Mouse (Mus musculus) bone marrow macrophage, adult 2 months (primary cell): ENCODE measurements around the gene Dusp16. TPM values are rescaled to one million over a fixed set of nuclear protein-coding genes. Genes with fewer than 3 reads are reported as not detected.
A peak's percentile ranks its signal among the peaks of the same experiment; 100 is the strongest.

Source experiments
- H3K27ac ChIP-seq: 2 replicates; pipeline ENCODE4 v1.5.1; 2012; ENCODE audit warnings: low read depth, low read length; ENCODE audit not compliant: insufficient read depth
- H3K4me1 ChIP-seq: 2 replicates; pipeline ENCODE4 v1.6.1; 2012; ENCODE audit warnings: low read length; ENCODE audit not compliant: control insufficient read depth, insufficient read depth
- H3K4me3 ChIP-seq: 2 replicates; pipeline ENCODE4 v1.5.1; 2012; ENCODE audit warnings: mild to moderate bottlenecking, low read length, moderate library complexity; ENCODE audit not compliant: insufficient read depth
- CTCF ChIP-seq: IDR thresholded peaks from 2 replicates; pipeline ENCODE4 v1.5.1; 2012; ENCODE audit warnings: low read depth, mild to moderate bottlenecking, low read length, moderate library complexity
- POLR2A ChIP-seq: IDR thresholded peaks from 2 replicates; pipeline ENCODE4 v1.6.1; 2012; ENCODE audit warnings: mild to moderate bottlenecking, low read depth, low read length, borderline replicate concordance
- polyA plus RNA-seq: library from polyadenylated mRNA; stranded (reverse); fragments of >200 nt; gene quantifications from 2 replicates; pipeline ENCODE4 v1.2.4, GENCODE M21; 2012; ENCODE audit not compliant: missing spikeins, insufficient read depth, insufficient read length

Dusp16 gene
- polyA plus RNA-seq, 1 experiment: 6.9 TPM

DNA sequence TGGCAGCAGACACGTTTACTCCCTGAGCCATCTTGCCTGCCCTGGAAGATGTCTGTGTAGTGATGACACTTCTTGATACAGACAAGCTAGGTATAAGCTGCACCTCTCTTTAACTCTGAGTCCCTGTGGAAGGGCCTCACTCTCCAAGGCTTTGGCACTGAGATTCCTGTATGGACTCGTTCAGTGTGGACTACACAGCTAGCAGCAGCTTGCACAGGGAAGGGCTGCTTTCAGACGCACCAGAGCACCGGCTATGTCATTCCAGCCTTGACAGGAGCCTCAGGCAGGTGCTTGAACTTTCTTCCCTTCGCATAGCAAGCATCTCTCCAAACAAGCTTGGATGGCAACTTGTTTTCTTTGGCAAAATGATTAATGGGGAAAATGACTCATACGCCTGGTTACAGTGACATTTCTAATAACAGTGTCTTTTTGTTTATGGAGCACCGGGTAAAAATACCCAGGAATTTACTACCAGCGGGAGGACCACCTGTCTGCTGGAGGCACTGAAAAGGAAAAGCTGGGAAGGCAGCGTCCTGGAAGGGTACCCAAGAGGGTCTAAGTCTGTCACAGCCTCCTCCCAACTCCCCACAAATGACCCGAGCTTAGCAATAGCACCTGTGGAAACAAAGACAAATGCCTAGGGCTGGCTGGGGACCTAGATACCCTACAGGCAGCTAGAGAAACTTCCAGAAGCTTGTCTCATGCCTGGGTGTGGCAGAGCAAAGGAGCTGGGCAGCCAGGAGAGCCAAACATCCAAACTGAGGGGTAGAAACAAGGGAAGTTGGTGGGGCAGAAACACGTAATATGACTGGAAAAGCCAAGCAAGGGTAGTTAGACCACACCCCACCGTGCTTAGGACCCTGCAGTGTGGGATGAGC lies 24.9 kb upstream of the Dusp16 start:
- TF ChIP-seq CTCF (no peak), POLR2A (no peak)
- Histone ChIP-seq H3K4me1 (no peaks in the 10 kb centered on the region), H3K4me3 (no peak overlapping the region), H3K27ac (no peak overlapping the region)

DNA sequence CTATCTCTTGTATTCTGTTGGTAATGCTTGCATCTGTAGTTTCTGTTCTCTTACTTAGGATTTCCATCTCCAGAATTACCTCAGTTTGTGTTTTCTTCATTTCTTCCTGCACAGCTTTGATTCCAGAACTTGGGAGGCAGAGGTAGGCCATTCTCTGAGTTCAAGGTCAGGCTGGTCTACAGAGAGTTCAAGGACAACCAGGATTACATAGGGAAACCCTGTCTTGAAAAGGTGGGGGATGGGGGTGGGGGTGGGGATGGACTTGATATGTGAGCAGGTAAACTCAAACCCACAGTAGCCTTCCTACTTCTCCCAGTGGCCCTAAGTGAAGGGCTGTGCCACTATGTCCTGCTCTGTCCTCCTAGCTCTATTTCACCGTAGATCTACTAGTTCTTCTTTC lies 20.6 kb upstream of the Dusp16 start:
- Histone ChIP-seq H3K27ac (no peak overlapping the region), H3K4me3 (no peak overlapping the region)

DNA sequence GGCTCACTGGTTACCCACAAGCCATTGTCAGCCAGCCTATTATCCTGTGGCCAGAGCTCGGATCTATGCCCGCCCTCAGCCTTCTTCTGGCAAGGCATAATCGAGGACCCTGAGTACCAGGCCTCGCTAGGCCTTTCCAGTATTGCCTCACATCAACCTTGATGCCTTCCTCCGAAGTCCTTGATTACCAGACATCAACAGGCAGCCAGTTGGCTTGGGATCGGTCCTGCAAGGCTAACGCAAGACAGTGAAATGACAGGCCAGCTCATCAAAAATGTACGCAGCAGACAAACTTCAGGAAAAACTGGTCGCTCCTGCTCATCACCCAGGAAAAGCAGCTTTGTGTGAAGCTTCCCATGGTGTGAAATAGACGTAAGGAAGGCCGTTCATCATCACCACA lies 15.4 kb upstream of the Dusp16 start:
- Histone ChIP-seq H3K27ac (no peak overlapping the region), H3K4me1 (peaks cover 10% of the 10 kb centered on the region), H3K4me3 (no peak overlapping the region)
- TF ChIP-seq CTCF: no peak
- no peak for TF ChIP-seq POLR2A

More for the DNA sequence above, 20.6 kb upstream of the Dusp16 start:
- no peaks in the 10 kb centered on the region for H3K4me1 ChIP-seq
- TF ChIP-seq POLR2A: no peak
- no peak for TF ChIP-seq CTCF

DNA sequence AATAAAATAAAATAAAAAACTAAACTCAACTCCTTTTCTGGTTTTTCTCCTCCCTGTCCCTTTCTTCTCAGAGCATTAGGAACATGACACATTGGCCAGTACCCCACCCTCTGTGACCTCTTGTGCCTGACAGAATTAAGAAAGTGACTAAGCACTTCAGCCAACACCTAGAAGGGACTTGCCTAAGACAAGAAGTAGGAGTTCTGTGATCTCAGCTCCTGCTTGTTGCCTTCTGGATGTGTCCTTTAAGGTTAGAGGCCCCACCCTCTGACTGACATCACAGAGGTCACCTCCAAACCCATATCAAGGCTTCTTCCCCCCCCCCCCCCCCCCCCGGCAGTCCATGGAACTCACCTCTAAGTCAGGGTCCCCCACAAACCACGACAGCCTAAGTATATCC lies 14.7 kb upstream of the Dusp16 start:
- no peak overlapping the region for H3K4me3 ChIP-seq
- H3K27ac ChIP-seq: no peak overlapping the region
- H3K4me1 ChIP-seq: peaks cover 10% of the 10 kb centered on the region
- TF ChIP-seq POLR2A (no peak), CTCF (no peak)

DNA sequence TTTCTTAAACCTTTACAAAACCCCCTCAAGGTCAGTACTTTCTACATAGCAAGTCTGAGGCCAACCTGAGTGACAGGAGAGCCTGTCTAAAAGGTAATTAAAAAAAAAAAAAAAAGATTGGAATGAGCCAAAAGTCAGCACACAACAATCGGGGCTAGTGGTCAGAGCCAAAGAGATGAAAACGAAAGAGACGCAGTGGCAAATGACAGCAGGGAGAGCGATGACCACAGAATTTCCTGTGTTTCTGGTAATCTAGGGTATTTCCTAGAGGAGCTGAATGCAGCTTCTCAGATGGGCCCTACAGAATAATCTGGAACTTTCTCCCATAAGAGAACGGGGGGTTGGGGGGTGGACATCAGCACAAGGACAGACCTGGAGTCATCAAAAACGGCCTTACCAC lies 13.7 kb upstream of the Dusp16 start:
- Histone ChIP-seq H3K27ac (no peak overlapping the region), H3K4me1 (peaks cover 10% of the 10 kb centered on the region), H3K4me3 (no peak overlapping the region)
- no peak for TF ChIP-seq POLR2A
- TF ChIP-seq CTCF: no peak

DNA sequence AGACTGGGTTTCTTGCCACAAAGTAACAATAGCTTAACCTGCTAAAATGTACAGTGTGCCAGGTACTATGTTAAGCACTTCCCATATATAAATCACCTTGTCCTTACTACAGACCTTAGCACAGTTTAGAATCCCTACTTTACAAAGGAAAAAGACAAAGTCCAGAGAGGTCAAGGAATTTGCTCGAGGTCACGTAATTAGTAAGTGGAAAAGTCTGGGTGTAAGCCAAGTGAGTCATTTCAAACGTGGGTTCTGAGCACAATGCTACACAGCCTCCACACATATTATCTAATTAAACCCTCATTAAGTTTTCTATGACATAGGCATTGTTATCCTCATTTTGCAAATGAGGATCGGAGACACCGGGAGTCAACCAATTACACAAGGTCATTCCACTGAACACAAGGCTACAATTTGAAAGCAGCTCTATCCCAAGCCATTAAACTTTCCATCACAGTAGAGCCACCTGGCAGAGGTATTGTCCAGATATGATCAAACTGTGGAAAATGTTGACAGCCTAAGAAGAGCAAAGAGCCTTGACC lies 12.4 kb upstream of the Dusp16 start:
- Histone ChIP-seq H3K4me3 (no peak overlapping the region), H3K27ac (no peak overlapping the region), H3K4me1 (peaks cover 10% of the 10 kb centered on the region)
- no peak for TF ChIP-seq CTCF
- no peak for TF ChIP-seq POLR2A

DNA sequence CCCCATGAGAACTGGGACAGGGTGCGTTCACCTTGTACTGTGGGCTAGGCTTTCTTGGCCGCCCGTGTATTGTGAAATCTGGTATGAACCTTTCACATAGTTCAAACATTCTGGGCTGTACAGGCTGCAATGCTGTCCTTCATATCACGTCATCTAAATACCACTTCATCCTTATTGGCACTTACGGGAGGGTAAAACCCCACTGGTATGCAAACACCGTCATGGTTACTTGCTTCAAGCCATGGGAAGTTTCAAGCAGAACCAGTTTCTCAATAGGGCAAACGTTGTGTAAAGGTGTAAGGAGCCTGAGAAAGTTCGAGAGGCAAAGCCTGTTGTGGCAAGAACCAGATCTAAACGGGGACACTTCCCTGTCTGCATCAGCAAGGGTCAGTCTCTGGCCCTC lies 10.2 kb upstream of the Dusp16 start:
- H3K4me1 ChIP-seq: peaks cover 10% of the 10 kb centered on the region
- no peak for TF ChIP-seq POLR2A
- no peak for TF ChIP-seq CTCF
- H3K27ac ChIP-seq: no peak overlapping the region
- no peak overlapping the region for H3K4me3 ChIP-seq

DNA sequence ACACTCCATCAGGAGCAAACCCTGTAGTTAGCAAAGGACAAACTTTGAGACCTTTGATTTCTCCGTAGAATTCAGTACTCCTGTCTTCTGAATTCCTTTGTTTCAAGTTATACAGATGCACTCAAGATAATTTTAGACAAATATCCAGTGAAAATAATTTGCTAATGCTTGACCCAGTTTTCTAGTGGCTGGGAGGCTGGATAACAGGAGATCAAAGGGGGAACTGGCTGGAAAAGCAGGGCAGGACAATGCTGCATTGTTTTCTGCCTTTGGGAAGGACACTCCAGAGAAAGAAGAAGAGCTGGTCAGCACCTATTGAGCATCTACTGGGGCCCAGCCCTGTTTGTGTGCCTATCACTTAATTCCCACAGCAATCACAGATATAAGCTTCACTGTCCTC lies 9.1 kb upstream of the Dusp16 start:
- Histone ChIP-seq H3K27ac (no peak overlapping the region), H3K4me1 (peaks cover 11% of the 10 kb centered on the region)
- TF ChIP-seq CTCF (no peak), POLR2A (no peak)

DNA sequence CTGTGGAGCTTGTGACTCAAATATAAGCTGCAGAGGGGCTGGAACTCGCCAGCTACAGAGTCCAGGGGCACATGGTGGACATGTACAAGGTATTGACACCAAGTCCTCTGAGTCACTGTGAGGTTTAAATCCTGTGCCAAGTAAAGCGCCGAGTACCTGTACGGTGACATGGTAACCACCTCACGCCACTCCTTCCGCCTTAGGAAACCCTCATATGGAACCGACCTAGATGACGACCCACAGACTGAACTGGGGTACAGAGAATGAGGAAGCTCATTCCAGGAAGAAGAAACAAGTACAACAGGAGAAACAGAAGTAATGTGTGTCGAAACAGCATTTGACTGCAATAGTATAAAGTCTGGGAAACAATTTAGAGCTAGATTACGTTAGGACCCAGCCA lies 3.9 kb upstream of the Dusp16 start:
- TF ChIP-seq POLR2A (no peak), CTCF (no peak)
- peak overlapping the region; percentile 61 for H3K27ac ChIP-seq
- H3K4me1 ChIP-seq: peaks cover 6% of the 10 kb centered on the region
- H3K4me3 ChIP-seq: peak overlapping the region; percentile 50

More for the DNA sequence above, 9.1 kb upstream of the Dusp16 start:
- no peak overlapping the region for H3K4me3 ChIP-seq

DNA sequence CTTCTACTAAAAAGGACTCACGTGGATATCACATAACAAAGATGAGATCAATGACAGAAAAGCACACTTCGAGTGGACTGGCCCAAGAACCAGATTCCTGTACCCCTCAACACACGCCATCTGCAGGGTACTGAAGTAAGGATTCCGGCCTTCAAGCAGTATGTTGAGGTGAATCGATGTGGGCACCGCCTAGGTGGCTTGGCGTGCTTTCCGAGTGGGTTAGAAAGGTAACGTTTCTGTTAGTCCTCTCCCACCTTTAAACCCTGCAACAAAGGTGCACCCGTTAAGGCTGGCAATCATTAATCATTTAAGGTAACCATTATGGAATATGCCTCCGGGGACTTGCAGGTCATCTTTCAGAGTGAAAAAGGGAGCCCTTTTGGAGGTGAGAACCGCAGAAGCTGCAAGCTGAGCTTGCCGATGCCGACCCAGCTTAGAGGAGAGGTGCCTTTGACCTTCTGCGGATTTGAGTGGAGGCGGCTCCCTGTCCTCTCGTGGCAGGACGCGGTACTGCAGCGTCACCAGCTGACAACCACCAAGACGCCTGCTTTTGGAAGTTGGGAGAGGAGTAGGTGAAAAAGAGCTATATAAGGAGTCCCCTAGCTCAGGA lies 1.6 kb upstream of the Dusp16 start:
- TF ChIP-seq POLR2A (no peak), CTCF (peak; percentile 59)
- no peak overlapping the region for H3K4me3 ChIP-seq
- H3K4me1 ChIP-seq: peaks cover 13% of the 10 kb centered on the region
- H3K27ac ChIP-seq: no peak overlapping the region
